Mouse (Mus musculus): ENCODE data around the gene Abca5.
"Not testable (repeated sequence)": the region's sequence is repeated elsewhere in the genome, so short reads cannot be mapped to it uniquely, and the experiment has no call there.

Gene Abca5

DNA sequence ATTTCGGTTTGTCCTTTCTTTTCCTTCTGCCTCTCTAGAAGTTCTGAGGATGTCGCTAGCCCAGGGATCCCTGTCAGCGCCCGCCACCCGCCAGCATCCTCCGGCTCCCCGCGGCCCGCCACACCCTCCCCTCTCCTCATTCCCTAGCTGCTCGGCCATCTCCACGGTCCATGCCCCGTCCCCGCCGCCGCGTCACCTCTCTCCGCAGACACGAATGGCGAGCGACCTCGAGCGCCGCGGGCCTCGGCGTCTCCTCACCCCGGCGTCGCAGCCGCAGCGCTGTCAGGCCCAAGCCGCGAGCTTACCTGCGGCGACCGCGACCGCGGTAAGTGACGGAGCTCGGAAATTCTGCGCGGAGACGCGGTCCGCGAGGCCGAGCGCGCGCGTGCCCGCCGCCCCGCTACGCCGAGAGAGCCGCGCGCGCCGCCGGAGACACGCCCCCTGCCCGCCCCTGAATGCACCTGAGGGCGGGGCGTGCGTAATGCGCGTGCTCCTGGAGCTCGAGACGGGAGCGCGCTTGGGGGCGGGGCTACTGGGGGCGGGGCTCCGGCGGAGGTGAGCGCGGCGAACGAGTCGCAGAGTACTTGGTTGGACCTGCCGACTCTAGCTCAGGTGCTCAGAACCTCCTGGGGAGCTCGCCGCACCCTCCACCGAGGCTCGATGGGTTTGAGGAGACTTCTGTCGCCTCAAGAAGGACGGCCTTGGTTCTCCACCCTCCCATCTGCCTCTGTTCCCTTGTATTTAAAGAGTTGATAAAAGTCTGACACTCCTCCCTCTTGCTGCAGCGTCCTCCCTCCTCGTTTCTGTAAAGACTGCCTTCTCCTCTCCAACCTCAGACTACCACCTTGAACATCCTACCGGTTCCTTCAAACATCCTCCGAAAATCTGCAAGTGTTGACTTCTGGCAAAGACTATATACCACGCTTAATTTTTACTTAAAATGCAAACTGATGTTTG lies at the start of gene Abca5:
Gene Abca5 (minus strand): TSS at position 428 of the 957 bp plus-strand sequence.
- DNase-seq (ENCODE audit: low spot score in 2 of 2), result peak in 1 of 2 experiments; percentile 77

DNA sequence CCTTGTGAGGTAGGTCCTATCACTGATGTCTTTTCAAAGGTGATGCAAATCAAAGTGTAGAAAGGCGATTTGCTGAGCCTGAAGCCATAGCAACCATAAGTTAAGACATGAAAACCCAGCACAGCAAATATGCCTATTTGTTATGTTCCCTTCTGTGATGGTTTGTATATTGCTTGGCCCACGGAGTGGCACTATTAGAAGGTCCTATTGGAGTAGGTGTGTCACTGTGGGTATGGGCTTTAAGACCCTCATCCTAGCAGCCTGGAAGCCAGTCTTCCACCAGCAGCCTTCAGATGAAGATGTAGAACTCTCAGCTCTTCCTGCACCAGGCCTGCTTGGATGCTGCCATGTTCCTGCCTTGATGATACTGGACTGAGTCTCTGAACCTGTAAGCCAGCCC lies 48.0 kb upstream of the Abca5 start:
- no peak for DNase-seq (ENCODE audit: low spot score in 2 of 2)

DNA sequence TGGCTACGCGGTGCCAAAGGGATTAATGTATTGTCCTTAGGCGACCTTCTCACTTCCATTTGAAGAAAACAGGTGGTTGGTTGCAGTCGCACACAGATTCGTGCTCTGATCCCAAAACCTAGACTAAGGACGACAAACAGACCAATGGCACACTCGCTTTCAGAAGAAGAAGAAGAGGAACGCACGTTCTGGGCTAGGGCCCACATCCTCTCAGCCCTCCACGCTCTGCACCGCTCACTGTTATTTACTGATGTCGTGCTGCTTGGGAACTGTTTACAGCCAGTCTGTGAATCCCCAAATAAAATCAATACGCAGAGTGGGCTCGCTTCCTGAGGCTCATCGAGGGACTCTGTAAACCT lies 42.8 kb upstream of the Abca5 start:
- DNase-seq (ENCODE audit: low spot score in 2 of 2), result no peak

DNA sequence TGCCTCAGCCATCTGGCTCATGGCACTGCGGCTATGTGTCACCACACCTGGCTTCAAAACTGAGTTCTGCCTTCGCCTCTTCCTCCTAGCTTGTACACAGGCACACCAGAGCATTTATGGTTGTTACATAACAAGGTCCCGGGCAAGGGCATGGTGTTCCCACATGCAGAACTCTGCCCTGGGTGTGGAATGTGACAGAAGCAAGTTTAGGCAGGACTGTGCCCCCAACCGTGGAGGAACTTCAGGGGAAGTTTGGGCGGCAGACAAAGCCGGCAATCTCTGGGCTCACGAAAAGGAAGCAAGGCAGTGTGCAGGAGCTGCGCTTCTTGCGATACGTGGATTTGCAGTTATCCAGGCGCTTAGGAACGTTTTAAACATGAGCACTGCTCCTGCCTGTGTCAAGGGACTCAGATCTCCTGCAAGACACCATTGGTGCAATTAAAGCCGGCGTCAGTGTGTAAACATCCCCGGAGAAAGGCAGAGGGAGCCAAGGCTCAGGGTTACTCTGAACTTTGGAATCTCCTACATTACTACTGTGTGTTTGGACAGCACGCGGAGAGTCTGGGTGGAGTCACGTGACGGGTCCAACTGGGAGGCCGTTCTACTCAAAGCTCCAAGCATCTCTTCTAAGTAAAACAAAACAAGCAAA lies 42.3 kb upstream of the Abca5 start:
- DNase-seq (ENCODE audit: low spot score in 2 of 2), result peak in 1 of 2 experiments; percentile 53

DNA sequence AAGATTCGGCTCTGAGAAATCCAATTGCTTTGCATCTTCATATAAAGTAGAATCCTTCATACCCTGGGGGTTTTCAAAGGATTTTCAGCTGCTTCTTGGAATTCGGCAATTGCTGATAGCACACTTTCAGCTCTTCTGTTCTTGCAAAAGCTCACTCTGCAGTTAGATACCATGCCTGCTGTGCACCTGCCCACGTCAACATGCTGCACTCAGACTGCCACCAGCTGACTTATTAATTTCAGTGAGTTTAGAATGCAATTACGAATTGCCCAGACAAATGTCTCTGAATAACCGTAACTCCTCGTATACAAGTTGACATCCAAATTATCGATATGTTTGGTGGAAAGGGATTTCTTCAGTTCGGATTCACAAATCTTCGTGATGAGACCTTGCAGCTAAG lies 36.5 kb upstream of the Abca5 start:
- no peak for DNase-seq (ENCODE audit: low spot score in 2 of 2)

DNA sequence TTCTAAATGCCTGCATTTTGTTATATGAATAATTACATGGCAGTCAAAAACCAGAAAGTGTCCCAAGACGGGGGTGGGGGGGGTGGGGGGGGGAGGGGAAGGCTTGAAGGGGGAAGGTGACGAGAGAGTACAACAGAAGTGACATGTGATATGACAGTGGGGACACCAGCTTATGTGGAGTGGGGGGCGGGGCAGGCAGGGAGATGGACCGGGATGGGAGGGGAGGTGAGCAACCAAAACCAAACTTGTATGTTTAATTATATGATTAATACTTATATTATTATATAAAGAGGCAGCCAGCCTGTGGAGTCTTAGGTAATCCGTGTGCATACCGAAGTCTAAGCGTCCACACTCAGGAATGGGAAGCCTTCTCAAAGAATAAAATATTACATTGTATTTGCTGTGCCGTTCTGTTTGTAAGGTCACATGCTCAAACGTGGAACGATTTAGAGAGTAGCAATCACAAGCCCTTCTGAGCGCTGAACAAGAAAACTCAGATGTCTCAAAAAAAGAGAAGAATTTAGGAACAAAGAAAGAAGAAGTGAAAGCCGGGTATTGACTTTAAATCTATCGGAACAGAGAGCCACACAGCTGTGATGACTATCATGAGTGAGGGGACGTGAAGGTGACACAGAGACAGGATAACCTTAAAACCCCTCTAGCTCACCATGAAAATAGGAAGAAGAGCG lies 34.9 kb upstream of the Abca5 start:
- DNase-seq (ENCODE audit: low spot score in 2 of 2), result no peak

DNA sequence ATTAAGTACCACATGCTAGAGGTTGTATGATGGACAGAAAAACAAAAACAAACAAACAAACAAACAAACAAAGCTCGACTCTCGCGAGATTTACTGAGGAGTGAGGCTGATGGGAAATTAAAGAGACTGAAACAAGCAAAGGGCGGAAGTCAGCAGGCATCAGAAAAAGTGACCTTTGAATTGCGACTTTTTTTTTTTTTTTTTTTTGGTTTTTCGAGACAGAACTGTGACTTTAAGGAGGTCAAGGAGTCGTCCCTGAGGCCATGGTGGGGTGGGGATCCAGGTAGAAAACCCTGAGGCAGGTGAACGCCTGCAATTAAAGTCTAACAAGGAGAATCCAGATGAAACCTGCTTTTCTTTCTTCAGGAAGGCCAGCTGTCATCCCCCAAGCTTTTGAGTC lies 34.3 kb upstream of the Abca5 start:
- no peak for DNase-seq (ENCODE audit: low spot score in 2 of 2)

DNA sequence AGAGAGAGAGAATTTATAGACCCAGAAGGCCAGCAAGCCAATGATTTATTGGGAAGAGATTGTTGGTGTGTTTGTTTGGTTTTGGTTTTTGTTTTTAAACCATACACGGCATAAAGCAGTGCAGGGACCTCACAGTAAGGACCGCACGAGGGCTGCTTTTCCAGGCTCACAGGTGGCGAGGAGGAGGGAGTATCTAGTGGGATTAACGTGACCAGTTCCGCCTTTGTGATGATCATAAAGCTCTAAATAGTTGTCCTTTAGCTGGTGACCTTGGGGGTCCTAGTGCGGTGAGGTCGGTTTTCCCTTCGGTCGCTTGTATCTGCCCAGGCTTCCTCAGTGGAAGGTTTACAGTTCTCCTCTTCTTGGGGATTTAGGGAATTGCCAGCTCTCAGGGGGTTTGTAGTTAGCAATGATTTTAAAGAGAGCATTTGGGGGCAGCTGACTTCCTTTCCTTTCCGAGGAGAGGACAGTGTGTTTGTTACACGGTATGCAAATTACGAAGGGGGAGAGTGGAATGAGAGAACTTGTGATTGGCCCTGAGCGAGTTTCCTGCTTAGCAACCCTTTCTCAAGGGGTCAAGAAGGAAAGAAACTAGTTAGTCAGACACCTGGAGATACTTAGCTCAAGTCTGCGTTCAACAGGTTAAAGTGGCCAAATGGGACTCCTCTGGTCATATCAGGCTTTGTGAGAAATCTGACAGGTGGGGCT lies 31.9 kb upstream of the Abca5 start:
- no peak for DNase-seq (ENCODE audit: low spot score in 2 of 2)

DNA sequence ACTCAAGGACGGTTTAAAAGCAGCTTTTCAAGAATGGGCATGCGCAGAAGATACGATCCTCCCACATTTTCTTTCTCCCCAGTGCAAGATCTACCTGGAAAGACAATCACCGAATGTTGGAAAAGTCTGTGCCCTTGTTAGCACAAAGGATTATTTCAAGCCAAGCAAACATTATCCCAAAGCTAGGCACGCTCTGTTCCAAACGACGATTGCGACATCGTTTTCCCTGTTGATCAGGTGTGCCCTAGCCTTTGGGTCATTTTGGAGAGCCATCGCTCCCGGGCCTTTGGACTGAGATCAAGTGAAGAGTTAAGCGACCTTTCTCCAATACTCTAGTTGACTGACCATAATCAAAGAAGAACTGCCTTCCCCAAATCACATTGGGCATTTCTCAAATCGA lies 30.1 kb upstream of the Abca5 start:
- DNase-seq (ENCODE audit: low spot score in 2 of 2), result no peak

DNA sequence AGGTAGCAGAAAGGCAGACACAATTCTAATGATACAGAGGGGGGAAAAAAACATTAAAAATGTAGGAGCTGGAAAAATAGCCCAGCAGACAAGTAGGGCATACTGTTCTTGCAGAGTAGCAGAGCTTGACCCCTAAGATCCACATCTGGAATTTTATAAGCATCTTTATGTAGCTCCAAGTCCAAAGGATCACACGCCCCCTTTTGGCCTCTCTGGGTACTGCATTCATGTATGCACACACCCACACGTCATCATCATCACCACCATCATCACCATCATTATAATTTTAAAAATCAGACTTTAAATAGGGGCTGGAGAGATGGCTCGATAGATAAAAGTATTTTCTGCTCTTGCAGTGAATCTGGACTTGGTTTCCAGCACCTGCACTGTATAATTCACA lies 29.4 kb upstream of the Abca5 start:
- no peak for DNase-seq (ENCODE audit: low spot score in 2 of 2)

DNA sequence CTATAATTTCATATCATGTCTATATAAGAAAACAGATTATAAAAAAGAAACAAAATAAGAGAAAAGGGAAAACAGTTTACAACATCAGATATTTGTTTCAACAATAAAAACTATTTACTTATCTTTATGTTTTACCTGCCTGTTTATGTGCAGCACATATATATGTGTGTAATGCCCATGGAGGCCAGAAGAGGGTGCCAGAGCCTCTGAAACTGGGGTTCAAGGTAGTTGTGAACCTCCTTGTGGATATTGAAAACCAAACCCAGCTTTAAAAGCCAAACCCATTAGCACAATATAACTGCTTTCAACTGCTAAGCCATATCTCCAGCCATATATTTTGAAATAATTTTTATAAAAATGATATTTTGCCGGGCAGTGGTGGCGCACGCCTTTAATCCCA lies 27.5 kb upstream of the Abca5 start:
- DNase-seq (ENCODE audit: low spot score in 2 of 2), result peak in 1 of 2 experiments; percentile 11

DNA sequence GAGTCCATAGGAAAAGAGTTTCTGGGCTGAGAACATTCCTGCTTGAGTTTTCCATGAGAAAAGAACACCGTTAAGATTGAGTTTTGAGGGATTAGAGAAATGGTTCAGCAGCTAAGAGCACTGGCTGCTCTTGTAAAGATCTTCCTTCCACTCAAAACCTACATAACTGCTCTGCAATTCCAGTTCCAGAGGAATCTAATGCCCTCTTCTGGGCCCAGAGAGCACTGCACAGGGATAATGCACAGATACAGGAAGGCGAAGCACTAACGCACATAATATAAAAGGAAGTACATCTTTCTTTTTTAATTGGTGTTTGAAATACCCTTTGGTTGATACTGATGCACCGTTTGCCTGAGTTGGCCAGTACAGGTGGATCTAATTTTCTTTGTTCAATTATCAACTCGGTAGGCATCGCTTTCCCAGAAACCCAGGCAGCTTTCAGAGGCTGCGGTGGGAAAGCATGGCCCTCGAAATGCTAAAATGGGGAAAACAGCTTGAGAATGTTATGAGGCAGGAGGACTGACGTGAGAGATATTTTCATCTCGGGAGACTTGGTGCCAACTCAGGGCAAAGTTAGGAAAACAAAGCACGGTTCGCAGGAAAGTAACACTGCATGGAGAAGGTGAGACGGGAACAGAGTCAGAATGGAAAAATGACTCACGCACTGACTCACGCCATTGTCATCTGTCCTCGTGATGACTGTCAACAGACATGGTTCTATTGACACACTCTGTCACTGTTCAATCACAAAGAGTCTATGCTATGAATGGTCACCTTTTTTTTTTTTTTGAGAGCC lies 20.4 kb upstream of the Abca5 start:
- peak in 1 of 2 experiments; percentile 77 for DNase-seq (ENCODE audit: low spot score in 2 of 2)

DNA sequence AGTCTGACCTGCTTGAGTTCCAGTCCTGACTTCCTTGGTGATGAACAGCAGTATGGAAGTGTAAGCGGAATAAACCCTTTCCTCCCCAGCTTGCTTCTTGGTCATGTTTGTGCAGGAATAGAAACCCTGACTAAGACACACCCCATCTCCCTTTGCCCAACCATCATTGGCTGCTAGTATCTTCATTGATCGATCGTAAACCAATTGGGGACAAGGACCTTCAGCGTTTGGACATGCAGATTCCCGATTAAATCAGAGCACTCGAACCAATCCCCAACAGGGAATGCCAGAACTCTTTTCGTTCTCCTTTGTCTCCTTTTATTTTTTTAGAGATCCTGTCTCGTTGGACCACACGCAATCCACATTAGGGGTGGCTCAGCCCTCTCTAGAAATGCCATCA lies 17.6 kb upstream of the Abca5 start:
- not testable (repeated sequence) for DNase-seq (ENCODE audit: low spot score in 2 of 2)

DNA sequence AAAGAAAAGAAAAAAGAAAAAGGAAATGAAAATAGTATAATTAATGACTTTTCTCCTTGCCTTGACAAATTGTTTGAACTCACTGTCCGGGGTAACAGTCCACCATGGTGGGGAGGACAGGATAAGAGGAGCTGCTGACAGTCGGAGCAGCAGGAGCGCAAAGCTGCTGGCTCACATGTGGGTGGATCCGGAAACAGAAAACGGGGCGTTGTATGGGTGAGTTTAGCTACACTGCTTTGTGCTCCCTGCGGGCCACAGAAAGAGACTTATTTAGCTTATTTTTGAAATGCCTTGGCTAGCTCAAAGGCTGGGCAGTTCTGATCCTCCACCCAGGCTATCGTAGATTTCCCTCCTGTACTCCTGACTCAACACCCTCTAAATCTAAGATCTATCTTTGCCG lies 16.7 kb upstream of the Abca5 start:
- DNase-seq (ENCODE audit: low spot score in 2 of 2), result peak in 1 of 2 experiments; percentile 13

DNA sequence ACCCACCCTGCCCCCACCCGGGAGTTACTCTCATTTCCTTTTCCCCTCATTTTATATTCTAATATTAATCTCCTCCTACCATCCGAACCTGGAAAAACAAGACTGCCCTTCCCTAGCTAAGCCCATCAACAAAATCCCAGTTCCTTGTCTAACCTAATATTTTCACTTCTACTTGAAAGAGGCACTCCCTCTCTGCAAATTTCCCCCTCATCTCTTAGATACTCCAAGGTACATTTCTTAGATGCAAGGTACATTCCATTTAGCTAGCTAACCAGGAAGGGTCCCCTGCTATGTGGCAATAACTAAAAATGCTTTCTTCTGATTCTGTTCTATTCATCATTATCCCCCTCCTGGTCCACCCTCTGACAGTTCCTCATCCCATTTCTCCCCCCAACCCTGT lies 10.7 kb upstream of the Abca5 start:
- no peak for DNase-seq (ENCODE audit: low spot score in 2 of 2)

DNA sequence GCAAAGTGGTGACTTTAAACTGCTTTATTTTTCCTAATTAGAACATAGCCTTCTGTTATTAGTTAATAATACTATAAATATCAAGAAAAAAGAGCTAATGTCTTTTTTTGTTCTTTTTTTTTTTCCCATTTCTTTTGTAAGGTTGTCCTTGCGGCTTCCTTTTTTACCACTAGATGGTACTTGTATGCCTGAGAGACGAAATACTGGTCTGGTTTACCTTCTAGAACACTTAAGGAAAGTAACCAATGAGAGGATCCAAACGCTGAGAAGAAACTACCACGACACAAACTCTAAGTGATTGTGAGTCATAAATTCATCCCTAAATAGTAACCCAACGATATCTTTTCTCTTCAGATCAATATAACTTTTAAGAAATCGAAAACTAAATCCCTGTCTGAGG lies 10.3 kb upstream of the Abca5 start:
- DNase-seq (ENCODE audit: low spot score in 2 of 2), result no peak

DNA sequence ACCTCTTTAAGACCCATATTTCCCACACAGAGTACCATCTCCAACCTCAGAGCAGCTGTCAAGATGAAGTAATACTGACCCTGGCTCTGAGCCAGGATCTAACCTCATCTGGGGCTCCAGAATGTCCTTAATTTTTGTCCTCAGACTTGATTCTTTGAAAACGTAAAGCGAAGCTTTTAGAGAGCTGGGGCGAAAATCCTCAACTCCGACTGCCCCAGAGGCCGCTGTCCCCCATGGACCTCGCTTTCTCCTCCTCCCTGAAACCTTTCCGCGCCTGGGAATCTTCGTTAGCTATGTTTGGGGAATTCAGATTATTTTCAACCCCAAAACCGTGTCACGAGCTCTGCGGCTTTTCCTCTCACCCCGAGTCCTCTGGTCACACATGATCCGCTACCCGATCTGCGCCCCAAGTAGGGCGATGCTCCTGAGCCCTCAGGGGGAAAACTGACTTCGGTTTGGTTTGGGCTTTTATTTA lies 665 bp downstream of the Abca5 start:
- peak in 1 of 2 experiments; percentile 23 for DNase-seq (ENCODE audit: low spot score in 2 of 2)

DNA sequence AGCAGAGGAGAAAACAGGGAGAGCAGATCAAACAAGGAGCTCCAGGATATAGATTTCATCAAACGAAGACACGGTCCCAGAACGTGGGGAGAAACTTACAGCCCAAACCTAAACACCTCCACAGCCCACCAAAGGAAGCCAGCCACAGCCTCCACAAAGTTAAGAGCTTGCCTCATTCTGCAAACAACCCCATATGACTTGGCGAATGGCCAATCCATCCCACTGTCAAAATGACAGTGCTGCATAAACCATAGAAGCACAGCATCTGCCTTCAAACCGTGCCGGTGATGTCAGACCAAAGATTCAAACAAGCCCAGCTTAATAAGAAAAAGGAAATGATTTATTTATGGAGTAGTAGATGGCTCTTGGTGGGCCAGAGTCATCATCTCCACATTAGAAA lies 7.4 kb downstream of the Abca5 start:
- peak in 1 of 2 experiments; percentile 42 for DNase-seq (ENCODE audit: low spot score in 2 of 2)

DNA sequence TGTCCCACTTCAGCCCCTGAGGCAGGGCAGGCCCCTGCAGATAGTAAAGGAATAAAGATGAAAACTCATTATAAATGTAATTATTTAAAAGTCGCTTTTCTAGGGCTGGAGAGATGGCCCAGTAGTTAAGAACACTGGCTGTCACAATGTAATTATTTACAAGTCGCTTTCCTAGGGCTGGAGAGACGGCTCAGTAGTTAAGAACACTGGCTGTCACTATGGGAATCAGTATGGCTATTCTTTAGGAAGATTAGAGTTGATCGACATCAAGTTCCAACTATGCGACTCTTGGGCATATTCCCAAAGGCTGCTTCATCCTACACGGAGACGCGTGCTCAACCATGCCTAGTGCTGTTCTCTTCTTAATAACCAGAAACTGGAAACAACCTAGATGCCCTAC lies 15.2 kb downstream of the Abca5 start:
- no peak for DNase-seq (ENCODE audit: low spot score in 2 of 2)

DNA sequence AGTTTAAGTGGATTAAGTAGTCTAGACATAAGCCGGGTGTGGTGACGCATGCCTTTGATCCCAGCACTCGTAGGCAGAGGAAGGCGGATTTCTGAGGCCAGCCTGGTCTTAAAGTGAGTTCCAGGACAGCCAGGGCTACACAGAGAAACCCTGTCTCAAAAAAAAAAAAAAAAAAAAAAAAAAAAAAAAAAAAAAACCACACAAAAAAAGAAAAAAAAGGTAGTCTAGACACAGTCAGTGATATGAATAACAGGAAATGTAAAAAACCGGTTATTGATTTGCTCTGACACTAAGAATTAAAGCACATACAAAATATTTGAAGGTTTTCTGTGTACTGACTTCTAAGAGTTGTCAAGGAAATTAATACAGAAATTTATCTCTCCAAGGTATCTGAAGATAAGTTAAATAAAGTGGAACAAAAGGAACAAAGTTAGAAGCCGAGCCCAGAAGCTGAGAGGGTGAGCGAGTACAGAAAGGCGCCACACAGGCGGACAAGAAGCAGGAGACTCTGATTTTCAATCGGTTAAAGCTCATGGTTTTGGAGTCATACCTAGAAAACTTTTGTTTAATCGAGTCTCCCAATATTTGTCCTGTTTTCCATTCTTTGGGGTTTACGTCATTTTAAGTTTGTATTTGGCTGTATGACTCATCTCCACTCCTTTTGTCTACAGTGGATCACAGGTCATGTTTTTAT lies 30.9 kb downstream of the Abca5 start:
- DNase-seq (ENCODE audit: low spot score in 2 of 2), result no peak
